Mouse (Mus musculus) embryo, embryonic 10 days (tissue): Measurements from ENCODE around the gene Rtn3.

Experiments used
- DNase-seq: peaks from one replicate; pipeline ENCODE4 v3.0.0-alpha.2; 2015; ENCODE audit warnings: low spot score

Gene Rtn3

GRCm38 (mm10) chr19:7382248-7382902 lies 100.7 kb downstream of the Rtn3 start:
- peak; percentile 76 for DNase-seq

DNA sequence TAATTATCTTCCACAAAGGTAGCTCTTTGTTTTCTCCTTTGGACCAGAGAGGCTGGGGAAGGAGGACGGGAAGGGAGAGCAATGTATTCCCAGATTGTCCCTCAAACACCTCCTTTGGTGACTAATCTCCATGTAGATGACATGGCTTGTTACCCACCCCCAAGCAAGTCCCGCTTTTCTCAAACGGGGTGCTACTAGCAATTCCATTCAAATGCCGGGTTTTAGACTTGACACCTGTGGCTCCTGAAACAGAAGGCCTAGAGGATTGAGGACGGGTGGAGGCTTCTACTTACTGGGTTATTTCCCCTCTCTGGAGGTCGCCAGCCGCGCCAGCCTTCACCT lies 101.2 kb downstream of the Rtn3 start:
- DNase-seq, result no peak

DNA sequence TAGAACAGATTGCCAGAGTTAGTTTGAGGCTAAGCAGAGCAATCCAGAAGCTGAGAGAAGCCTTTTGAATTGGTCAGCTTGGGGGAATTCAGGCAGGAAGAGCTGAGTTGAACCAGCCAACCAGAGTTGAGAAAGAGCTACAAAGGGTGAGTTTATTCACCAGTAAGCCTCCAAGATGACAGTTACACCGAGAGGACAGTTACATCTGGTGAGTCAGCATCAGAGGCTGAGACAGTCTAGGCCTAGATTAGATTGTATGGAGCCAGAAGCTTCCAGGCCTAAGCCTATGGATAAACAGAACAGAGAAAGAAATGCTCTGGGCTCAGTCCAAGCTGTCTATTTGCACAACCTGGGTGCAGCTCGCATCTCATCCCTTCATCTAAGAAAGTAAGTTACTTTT lies 105.4 kb downstream of the Rtn3 start:
- DNase-seq, result no peak
